Mouse (Mus musculus): ENCODE measurements around the gene Phactr3. TPM values are rescaled to one million over a fixed set of nuclear protein-coding genes. Genes with fewer than 3 reads are reported as not detected.

The Phactr3 gene
- polyA plus RNA-seq, 1 experiment from 2014 or later, result 0.05 TPM

DNA sequence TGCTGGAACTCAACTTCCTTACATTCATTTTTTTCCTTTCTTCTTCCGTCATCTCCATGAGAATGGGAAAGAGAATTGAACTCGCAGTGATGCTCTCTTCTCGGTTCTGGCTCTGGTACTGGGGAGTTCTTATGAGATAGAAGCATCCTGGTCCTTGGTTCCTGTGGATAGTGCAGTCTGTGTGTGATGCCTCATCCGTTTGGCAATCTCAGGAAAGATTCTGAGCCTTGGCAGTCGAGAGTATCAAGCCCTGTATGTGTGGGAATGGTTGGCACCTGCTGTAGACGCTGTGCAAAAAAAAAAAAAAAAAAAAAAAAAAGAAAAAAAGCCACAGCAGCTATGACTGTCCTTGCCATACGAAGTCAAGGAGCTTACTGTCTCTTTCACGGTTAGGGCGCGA, 47.2 kb downstream of the Phactr3 start:
- no peaks in the 10 kb centered on the region for H3K4me1 ChIP-seq (replicated peaks)
- no peak overlapping the region for H3K9ac ChIP-seq
- H3K4me2 ChIP-seq, result no peak overlapping the region
- ATAC-seq (ENCODE audit: low read depth), result no peak
- DNase-seq, result no peak
- no peaks in the 10 kb centered on the region for H3K27me3 ChIP-seq
- no peaks in the 10 kb centered on the region for H3K36me3 ChIP-seq
- WGBS (ENCODE audit: insufficient replicate concordance), result 59% methylated on average over 10 of the region's 10 CpGs
- no peak overlapping the region for H3K27ac ChIP-seq
- H3K4me3 ChIP-seq (replicated peaks), result no peak overlapping the region
- H3K9me3 ChIP-seq (replicated peaks), result no peaks in the 10 kb centered on the region

DNA sequence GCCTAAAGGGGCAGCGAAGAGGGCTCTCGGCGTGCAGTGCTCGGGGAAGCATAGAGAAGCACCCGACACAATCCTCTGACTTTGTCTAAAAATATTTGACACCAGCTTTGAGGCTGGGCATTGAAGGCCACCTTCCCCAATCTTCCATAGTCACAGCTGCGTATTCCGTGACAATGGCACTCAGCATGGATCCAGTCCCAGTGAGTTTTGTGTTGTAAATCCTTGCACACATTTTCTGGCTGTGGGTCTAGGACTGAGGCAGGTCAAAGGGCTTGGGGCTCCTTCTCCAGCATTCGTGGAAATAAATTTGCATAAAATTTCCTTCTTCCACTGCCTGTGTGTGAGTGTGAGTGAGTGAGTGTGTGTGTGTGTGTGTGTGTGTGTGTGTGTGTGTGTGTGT, 51.2 kb downstream of the Phactr3 start:
- WGBS (ENCODE audit: insufficient replicate concordance), result 75% methylated on average over 8 of the region's 8 CpGs
- H3K9ac ChIP-seq, result no peak overlapping the region

DNA sequence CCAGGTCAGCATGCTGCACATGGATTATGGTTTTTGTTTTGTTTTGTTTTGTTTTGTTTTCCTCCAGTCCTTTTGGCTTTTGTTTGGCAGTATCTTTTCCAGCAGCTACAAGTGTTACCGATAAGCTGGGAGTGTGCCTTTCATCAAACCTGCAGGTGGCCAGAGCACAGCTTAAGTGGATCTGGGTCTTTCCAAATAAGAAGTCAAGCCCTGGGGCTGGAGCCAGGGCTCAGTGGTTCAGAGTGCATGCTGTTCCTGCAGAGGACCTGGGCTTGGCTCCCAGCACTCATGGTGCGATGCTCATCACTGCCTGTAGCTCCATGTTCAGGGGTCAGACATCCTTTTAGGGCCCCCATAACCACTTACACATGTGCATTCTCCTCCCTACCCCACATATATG, 55.2 kb downstream of the Phactr3 start:
- DNase-seq (no peak), ATAC-seq (ENCODE audit: low read depth) (no peak)
- H3K9me3 ChIP-seq (replicated peaks), result no peaks in the 10 kb centered on the region
- no peak overlapping the region for H3K9ac ChIP-seq
- H3K4me2 ChIP-seq, result no peak overlapping the region
- no peak overlapping the region for H3K27ac ChIP-seq
- no peaks in the 10 kb centered on the region for H3K27me3 ChIP-seq
- 51% methylated on average over 2 of the region's 2 CpGs for WGBS (ENCODE audit: insufficient replicate concordance)
- no peaks in the 10 kb centered on the region for H3K4me1 ChIP-seq (replicated peaks)
- H3K36me3 ChIP-seq, result no peaks in the 10 kb centered on the region
- no peak overlapping the region for H3K4me3 ChIP-seq (replicated peaks)

More for the DNA sequence above, 51.2 kb downstream of the Phactr3 start:
- DNase-seq (no peak), ATAC-seq (ENCODE audit: low read depth) (no peak)
- H3K4me1 ChIP-seq (replicated peaks), result no peaks in the 10 kb centered on the region
- no peak overlapping the region for H3K27ac ChIP-seq
- no peaks in the 10 kb centered on the region for H3K36me3 ChIP-seq
- no peaks in the 10 kb centered on the region for H3K27me3 ChIP-seq
- no peaks in the 10 kb centered on the region for H3K9me3 ChIP-seq (replicated peaks)
- H3K4me2 ChIP-seq, result no peak overlapping the region
- no peak overlapping the region for H3K4me3 ChIP-seq (replicated peaks)

DNA sequence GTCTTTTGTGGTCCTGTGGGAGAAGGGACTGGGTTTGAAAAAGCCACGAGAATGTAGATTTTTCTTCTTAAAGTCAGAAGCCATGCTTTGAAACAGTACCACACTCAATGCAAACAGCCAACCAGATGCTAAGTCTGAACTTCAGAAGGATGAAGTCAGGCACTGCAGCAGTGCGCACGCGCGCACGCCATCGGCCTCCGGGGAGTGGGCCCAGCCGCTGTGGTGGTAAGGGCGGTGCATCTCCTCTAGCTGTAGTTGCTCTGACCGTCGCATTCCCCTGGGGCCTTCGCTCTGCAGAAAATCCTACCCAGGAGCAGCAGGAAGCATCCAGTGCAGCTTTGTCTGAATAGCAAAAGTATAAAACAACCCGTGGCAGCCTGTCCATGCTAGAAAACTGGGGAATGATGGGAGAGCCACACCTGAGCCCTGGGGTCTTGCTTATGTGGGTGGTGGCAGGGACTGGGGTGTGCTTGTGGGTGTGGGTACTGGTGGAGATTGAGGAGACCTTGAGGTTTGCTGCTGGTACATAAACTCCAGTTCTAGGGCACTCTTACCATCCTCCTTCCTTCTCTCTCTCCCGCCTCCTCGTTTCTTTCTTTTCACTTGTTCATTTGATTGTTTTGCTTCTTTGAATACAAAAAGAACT, 56.6 kb downstream of the Phactr3 start:
- Histone ChIP-seq H3K9ac (no peak overlapping the region), H3K4me3 (replicated peaks) (no peak overlapping the region), H3K4me1 (replicated peaks) (no peaks in the 10 kb centered on the region), H3K9me3 (replicated peaks) (no peaks in the 10 kb centered on the region), H3K27ac (no peak overlapping the region), H3K36me3 (no peaks in the 10 kb centered on the region), H3K4me2 (no peak overlapping the region), H3K27me3 (no peaks in the 10 kb centered on the region)
- DNase-seq (no peak), ATAC-seq (ENCODE audit: low read depth) (no peak)
- WGBS (ENCODE audit: insufficient replicate concordance), result 37% methylated on average over 16 of the region's 16 CpGs

DNA sequence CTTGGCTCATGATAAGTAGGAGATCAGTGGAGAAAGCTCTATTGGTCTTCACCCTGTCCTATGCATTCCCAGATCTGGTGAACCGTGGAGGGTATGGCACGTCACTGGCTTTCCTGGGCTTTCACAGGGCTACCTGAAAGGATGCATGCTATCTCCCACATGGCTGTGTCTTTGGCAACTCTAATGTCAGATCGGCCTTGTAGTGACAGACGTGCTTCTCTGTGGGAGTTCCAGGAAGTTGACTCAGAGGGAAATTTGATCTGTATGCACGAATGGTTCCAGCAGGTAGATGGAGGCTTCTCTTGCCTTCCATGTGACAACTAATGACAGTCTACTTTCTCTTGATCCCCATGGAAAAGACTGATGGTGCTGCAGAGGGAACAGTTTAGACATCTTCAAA, 65.5 kb downstream of the Phactr3 start:
- WGBS (ENCODE audit: insufficient replicate concordance), result 54% methylated on average over 5 of the region's 5 CpGs
- DNase-seq (no peak), ATAC-seq (ENCODE audit: low read depth) (no peak)

DNA sequence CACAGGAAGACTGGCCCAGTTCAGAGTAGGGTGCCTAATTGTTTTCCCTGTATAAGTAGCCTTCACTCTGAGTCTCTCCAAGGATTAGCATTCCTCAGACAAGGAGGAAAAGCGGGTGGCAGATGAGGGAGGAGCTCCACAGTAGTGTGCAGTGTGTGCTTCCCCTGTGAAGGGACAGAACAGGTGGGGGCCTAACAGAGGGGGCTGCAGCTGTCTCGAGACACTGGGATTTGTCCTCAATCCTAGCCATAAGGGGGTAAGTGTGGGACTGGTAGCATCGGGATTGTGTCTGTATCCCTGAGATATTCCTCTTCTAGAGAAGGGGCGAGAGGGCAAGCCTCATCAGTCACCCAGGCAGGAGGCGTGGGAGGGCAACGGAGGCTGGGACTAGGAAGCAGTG, 66.1 kb downstream of the Phactr3 start:
- Histone ChIP-seq H3K9ac (no peak overlapping the region), H3K36me3 (no peaks in the 10 kb centered on the region), H3K9me3 (replicated peaks) (no peaks in the 10 kb centered on the region), H3K4me1 (replicated peaks) (no peaks in the 10 kb centered on the region), H3K27ac (no peak overlapping the region), H3K4me3 (replicated peaks) (no peak overlapping the region), H3K4me2 (no peak overlapping the region), H3K27me3 (no peaks in the 10 kb centered on the region)
- ATAC-seq (ENCODE audit: low read depth) (no peak), DNase-seq (no peak)
- 54% methylated on average over 6 of the region's 6 CpGs for WGBS (ENCODE audit: insufficient replicate concordance)

More for the DNA sequence above, 65.5 kb downstream of the Phactr3 start:
- no peaks in the 10 kb centered on the region for H3K27me3 ChIP-seq
- H3K27ac ChIP-seq, result no peak overlapping the region
- H3K4me3 ChIP-seq (replicated peaks), result no peak overlapping the region
- no peaks in the 10 kb centered on the region for H3K9me3 ChIP-seq (replicated peaks)
- no peaks in the 10 kb centered on the region for H3K4me1 ChIP-seq (replicated peaks)
- no peaks in the 10 kb centered on the region for H3K36me3 ChIP-seq
- no peak overlapping the region for H3K4me2 ChIP-seq
- no peak overlapping the region for H3K9ac ChIP-seq

DNA sequence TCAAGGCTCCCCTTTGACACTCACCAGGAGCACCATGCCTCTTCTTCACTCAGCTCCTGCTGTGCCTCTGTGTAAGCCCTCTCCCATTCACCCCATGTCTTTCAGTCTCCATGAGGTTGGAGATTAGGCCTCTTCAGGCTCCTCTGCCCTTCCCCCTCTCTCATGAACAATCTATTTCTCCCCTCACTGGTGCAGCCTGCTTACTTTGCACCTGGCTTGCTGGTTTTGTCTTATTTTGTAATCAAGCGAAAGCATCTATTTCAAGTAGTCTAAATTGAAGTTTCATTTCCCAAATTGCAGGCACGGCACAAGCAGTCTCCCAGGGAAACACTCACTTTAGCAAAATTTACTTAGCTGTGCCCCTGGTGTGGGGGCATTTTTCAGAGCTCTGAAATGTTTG, 70.2 kb downstream of the Phactr3 start:
- Histone ChIP-seq H3K27me3 (no peaks in the 10 kb centered on the region), H3K27ac (no peak overlapping the region), H3K9me3 (replicated peaks) (no peaks in the 10 kb centered on the region), H3K4me2 (no peak overlapping the region), H3K4me1 (replicated peaks) (no peaks in the 10 kb centered on the region), H3K36me3 (no peaks in the 10 kb centered on the region), H3K9ac (no peak overlapping the region), H3K4me3 (replicated peaks) (no peak overlapping the region)
- ATAC-seq (ENCODE audit: low read depth) (no peak), DNase-seq (no peak)
- WGBS (ENCODE audit: insufficient replicate concordance), result 59% methylated on average over 2 of the region's 2 CpGs

DNA sequence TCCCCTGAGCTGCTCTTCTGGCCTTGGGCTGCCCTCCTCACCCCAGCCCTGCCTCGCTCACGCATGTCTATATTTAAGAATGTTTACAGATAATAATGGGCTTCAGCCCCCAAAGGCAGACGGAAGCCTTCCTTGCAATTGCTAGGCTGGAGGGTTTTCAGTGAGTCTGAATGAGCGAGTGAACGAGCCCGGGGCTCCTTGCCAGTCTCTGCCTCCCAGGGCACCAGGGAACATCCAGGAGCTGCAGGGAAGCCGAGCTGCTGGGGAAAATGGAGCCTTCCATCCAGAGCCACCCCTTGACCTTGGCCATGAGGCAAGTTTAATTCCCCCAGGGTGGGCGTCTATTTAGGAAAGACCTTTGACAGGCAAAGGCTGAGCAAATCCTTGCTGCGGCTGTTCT, 74.1 kb downstream of the Phactr3 start:
- Histone ChIP-seq H3K36me3 (no peaks in the 10 kb centered on the region), H3K27ac (no peak overlapping the region)
- WGBS (ENCODE audit: insufficient replicate concordance), result 70% methylated on average over 9 of the region's 9 CpGs

DNA sequence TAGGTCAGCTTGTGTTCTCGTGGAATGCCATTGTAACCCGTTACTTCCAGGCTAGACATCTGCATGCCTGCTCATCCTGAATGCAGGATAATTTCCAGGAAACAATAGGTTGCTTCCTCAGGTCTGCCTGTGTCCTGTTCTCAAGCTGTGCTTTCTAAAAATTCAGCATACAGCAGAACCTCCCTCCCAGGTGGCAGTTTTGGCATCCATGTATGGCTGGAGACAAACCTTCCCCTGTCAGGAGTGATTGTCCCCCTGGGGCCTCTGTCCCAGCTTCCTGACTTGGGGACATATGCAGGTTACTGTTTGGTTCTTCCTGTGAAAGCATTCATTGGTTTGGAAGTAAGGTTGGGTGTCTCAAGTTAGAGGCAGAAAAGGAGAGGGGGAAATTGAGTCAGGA, 74.7 kb downstream of the Phactr3 start:
- Histone ChIP-seq H3K4me2 (no peak overlapping the region), H3K36me3 (no peaks in the 10 kb centered on the region), H3K4me1 (replicated peaks) (peaks cover 14% of the 10 kb centered on the region), H3K27me3 (no peaks in the 10 kb centered on the region), H3K4me3 (replicated peaks) (no peak overlapping the region), H3K9me3 (replicated peaks) (no peaks in the 10 kb centered on the region), H3K9ac (no peak overlapping the region), H3K27ac (no peak overlapping the region)
- 48% methylated on average over 2 of the region's 2 CpGs for WGBS (ENCODE audit: insufficient replicate concordance)
- no peak for DNase-seq
- no peak for ATAC-seq (ENCODE audit: low read depth)

More for the DNA sequence above, 74.1 kb downstream of the Phactr3 start:
- H3K4me2 ChIP-seq, result no peak overlapping the region
- H3K9me3 ChIP-seq (replicated peaks), result no peaks in the 10 kb centered on the region
- DNase-seq (no peak), ATAC-seq (ENCODE audit: low read depth) (no peak)
- peaks cover 11% of the 10 kb centered on the region for H3K4me1 ChIP-seq (replicated peaks)
- H3K9ac ChIP-seq, result no peak overlapping the region
- no peak overlapping the region for H3K4me3 ChIP-seq (replicated peaks)
- H3K27me3 ChIP-seq, result no peaks in the 10 kb centered on the region

DNA sequence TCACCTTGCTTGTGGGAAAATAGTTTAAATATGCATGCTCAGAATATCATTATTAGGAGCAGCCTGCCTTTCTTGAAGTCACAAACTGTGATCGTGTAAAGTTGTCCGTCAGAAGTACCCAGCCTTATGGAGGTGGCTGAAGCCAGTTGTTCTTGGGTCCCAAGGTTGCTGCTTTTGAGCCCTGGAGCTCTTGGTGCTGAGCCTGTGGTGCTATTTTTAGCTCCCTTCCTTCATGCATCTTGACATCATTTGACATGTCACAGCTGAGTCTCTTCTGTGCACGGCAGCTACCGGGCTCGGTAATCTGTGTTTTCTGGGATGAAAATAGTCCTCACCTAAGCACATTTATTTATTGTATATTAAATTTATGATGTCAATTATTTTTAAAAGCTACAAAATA, 76.1 kb downstream of the Phactr3 start:
- Histone ChIP-seq H3K9me3 (replicated peaks) (no peaks in the 10 kb centered on the region), H3K9ac (no peak overlapping the region), H3K4me2 (no peak overlapping the region), H3K36me3 (no peaks in the 10 kb centered on the region), H3K4me1 (replicated peaks) (peaks cover 14% of the 10 kb centered on the region), H3K27me3 (no peaks in the 10 kb centered on the region), H3K4me3 (replicated peaks) (no peak overlapping the region), H3K27ac (no peak overlapping the region)
- DNase-seq (no peak), ATAC-seq (ENCODE audit: low read depth) (no peak)
- 65% methylated on average over 5 of the region's 5 CpGs for WGBS (ENCODE audit: insufficient replicate concordance)

DNA sequence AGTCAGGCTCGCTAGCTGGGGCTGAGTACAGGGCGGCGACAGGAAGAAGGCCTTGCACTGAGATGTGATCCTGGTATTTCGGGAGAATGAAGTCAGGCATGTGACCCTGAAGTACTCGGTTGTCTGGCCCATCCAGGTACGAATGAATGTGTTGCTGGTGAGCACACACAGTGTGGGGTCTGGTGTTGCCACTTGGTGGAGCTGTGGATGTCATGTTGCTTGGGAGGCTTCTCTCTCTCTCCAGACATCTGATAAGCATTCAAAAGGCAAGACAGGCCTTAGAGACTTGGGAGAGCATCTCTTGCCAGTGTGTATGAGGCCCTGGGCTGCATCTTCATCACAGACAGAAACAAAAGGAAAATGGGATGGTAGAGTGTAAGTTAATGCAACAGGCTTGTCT, 77.3 kb downstream of the Phactr3 start:
- H3K27ac ChIP-seq, result no peak overlapping the region
- no peaks in the 10 kb centered on the region for H3K27me3 ChIP-seq
- ATAC-seq (ENCODE audit: low read depth) (peak; percentile 12; the same call in 1 of the 2 replicates), DNase-seq (no peak)
- no peak overlapping the region for H3K9ac ChIP-seq
- H3K4me2 ChIP-seq, result no peak overlapping the region
- H3K36me3 ChIP-seq, result no peaks in the 10 kb centered on the region
- peaks cover 14% of the 10 kb centered on the region for H3K4me1 ChIP-seq (replicated peaks)
- no peaks in the 10 kb centered on the region for H3K9me3 ChIP-seq (replicated peaks)
- no peak overlapping the region for H3K4me3 ChIP-seq (replicated peaks)
- 69% methylated on average over 6 of the region's 6 CpGs for WGBS (ENCODE audit: insufficient replicate concordance)

DNA sequence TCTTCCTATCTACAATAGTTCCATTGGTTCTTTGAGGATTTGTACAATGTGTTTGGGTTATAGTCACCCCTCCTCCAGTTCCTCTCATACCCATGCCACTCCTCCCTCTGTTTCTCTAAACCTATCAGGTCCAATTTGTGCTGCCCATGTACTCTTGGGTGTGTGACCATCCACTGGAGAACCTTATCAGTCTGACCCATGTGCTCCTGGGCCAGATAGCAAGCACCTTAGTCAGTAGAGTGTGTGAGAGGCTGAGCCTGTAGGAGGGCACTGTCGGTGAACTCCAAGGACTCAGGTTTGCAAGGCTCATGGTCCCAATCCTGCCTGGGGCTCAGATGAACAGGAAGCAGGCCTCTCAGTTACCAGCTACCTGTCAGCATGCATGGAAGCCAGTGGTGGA, 78.8 kb downstream of the Phactr3 start:
- 28% methylated on average over 1 of the region's 1 CpGs for WGBS (ENCODE audit: insufficient replicate concordance)

More for the DNA sequence above, 78.8 kb downstream of the Phactr3 start:
- peaks cover 14% of the 10 kb centered on the region for H3K4me1 ChIP-seq (replicated peaks)
- H3K36me3 ChIP-seq, result no peaks in the 10 kb centered on the region
- H3K4me2 ChIP-seq, result 0 out of 2 replicates have a peak overlapping the region, but pooled peaks have one; percentile 26
- ATAC-seq (ENCODE audit: low read depth), result peak; percentile 99
- no peak overlapping the region for H3K4me3 ChIP-seq (replicated peaks)
- no peak overlapping the region for H3K27ac ChIP-seq
- no peak overlapping the region for H3K9ac ChIP-seq
- peak; percentile 23 for DNase-seq
- H3K27me3 ChIP-seq, result no peaks in the 10 kb centered on the region
- no peaks in the 10 kb centered on the region for H3K9me3 ChIP-seq (replicated peaks)

Measured in liver, embryonic 13.5 days (tissue).